Mouse (Mus musculus): ENCODE measurements at regions not wholly inside any gene's neighbourhood (a gene's known extent, or its start where the extent isn't known, plus 50 kb on each side); places are given as distances from the start of the nearest gene placed in this dataset.

GRCm38 (mm10) chr3:118491101-118491500, 70.8 kb upstream of the Dpyd start:
- TF ChIP-seq CTCF (IDR thresholded peaks at IDR 0.05; ENCODE audit: insufficient read depth, low read depth, low read length): no peak
- TF ChIP-seq POLR2A (IDR thresholded peaks at IDR 0.05; ENCODE audit: insufficient read depth, low read depth, low read length): no peak
